Mouse (Mus musculus): ENCODE results near the gene Grap2.

DNA sequence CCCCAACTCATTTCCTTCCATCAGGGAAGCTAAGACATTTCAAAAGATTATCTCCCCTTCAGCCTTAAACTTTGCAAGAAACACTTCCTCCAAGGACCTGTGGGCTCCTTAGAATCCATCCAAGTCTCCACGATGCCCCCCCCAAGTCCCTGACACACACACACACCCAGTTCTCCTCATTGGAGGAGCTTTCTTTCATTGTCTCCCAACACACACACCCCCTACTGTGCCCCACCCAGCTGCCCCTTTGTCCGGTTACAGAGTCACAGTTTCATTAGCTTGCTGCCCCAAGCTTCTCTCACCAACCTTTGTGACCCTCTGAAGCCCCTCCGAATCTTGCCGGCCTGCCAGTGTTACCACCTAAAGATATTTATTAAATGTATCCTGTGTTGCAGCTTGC lies 13.9 kb downstream of the Grap2 start:
- TF ChIP-seq CTCF (IDR thresholded peaks at IDR 0.05; ENCODE audit: low read depth, low read length) = no peak
- no peak for TF ChIP-seq GATA1 (IDR thresholded peaks at IDR 0.05; ENCODE audit: borderline replicate concordance, low read length)
- TF ChIP-seq GATA2 (IDR thresholded peaks at IDR 0.05; ENCODE audit: borderline replicate concordance, low read depth, low read length) = no peak
- TF ChIP-seq TAL1 (conservative IDR thresholded peaks at IDR 0.05; ENCODE audit: low read depth, low read length) = no peak
- TF ChIP-seq POLR2AphosphoS5 (IDR thresholded peaks at IDR 0.05; ENCODE audit: insufficient replicate concordance, low read depth, low read length) = no peak

All from G1E (cell line).